Mouse (Mus musculus) layer of hippocampus, postnatal 14 days (tissue): ENCODE measurements around the gene Per2. TPM values are rescaled to one million over a fixed set of nuclear protein-coding genes. Genes with fewer than 3 reads are reported as not detected.
"Not testable (repeated sequence)": the region's sequence is repeated elsewhere in the genome, so short reads cannot be mapped to it uniquely, and the experiment has no call there.

Source experiments
- DNase-seq, 2 experiments: peaks; one replicate each; pipeline ENCODE4 v3.0.0; 2021 to 2022; ENCODE audit warnings: low spot score in 2 of 2, mixed read lengths in 1 of 2
- long read RNA-seq, 2 experiments: library from polyadenylated mRNA; stranded (forward); transcript quantifications; one replicate each; pipeline ENCODE4 v2.0.0; 2021
- total RNA-seq, 2 experiments: library from RNA; stranded (reverse); gene quantifications; 2 replicates each; pipeline ENCODE4 v1.2.3; 2021

Gene Per2
- 10 to 100 TPM; 24.2 to 28.6 TPM for total RNA-seq
- long read RNA-seq, experiment 1, full-length matches to known transcripts = 3 of 5 reads
- long read RNA-seq, experiment 1, partial matches to known transcripts = 0 of 5 reads
- long read RNA-seq, experiment 1, other reads (novel, unspliced or antisense) = 2 of 5 reads
- long read RNA-seq, experiment 2, full-length matches to known transcripts = 6 of 13 reads
- long read RNA-seq, experiment 2, partial matches to known transcripts = 5 of 13 reads
- long read RNA-seq, experiment 2, other reads (novel, unspliced or antisense) = 2 of 13 reads

DNA sequence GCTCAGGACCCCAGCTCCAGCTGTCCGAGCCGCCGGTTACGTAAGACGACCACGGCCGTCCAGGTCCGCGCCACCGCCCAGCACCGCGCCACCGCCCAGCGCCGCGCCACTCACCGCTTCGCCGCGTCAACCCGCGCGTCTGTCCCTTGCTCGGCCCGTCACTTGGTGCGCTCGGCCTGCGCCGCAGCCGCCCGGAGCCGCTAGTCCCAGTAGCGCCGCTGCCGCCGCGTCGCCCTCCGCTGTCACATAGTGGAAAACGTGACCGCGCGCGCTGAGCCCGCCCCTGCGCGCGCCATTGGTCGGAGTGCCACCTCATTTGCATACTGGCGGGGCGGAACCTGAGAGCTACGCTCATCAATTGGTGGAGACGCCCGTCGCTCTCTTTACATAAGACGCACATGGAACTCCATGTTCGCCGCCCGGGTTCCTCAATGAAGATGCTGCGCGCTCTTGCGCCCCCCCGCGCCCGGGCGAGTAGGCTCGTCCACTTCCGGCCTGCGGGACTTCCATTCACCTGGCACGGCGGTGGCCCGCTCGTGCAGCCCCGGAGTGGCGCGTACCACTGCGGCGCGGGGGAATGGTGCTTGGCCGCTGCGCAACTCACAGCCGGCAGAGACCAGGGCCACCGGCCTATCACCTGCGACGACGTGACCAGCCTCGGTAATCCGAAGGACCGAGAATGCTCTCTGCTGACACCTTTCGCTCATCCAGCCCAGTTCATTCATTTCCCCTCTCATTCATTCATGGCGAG lies at the start of gene Per2:
Gene Per2 (minus strand): TSS at position 266 of the 751 bp plus-strand sequence.
- DNase-seq = peak; percentile 99 to 100

- DNase-seq = no peak
These were observed 45.5 kb upstream of the Per2 start for GRCm38 (mm10) chr1:91504615-91505014.

GRCm38 (mm10) chr1:91498579-91498978 lies 39.5 kb upstream of the Per2 start:
- no peak for DNase-seq

DNA sequence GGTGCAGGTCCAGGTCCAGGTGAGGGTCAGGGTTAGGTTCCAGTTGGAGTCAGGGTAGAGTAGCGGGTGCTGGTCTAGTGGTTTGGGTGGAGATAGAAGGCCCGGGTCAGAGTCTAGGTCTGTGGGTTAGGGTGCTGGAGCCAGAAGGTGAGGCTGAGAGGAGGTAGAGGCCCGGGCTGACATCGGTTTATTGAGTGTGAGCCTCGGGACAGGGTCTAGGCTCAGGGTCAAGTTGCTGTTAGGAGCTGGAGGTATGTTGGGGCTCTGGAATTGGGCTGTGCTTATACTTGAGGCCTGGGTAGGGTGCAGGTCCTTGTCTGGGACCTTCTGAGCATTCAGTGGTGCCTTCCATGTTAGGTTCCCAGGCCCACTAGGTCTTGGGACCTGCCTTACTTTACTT lies 36.2 kb upstream of the Per2 start:
- no peak for DNase-seq

DNA sequence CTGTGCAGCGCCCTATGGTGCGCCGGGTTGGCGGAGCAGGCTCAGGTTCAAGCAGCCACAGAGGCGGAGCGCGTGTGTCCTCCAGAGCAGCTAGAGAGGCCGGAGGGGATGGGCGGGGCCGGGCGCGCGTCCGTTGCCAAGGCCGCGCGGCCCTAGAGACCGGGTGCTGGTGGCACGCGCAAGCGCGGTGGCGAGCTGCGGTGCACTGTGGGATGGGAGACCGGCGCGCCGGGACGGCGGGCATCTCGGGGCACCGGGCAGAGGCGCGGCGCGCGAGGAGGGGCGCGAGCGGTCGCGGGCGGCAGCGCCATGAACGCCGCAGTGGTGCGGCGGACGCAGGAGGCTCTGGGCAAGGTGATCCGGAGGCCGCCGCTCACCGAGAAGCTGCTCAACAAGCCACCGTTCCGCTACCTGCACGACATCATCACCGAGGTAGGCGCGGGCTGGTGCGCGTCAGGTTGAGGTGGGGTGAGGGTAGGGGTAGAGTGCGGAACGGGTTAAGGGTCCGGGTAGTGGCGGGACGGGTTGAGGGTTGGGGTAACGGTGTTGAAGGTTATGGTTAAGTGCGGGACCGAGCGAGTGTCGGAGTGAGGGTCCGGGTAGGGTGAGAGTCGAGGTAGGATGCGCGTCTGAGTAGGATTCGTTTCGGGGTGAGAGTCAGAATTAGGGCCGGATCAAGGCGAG lies 35.5 kb upstream of the Per2 start, which contains the start of gene Traf3ip1:
Gene Traf3ip1 (plus strand): TSS at position 191 of the 684 bp plus-strand sequence.
- peak; percentile 86 to 91 for DNase-seq

DNA sequence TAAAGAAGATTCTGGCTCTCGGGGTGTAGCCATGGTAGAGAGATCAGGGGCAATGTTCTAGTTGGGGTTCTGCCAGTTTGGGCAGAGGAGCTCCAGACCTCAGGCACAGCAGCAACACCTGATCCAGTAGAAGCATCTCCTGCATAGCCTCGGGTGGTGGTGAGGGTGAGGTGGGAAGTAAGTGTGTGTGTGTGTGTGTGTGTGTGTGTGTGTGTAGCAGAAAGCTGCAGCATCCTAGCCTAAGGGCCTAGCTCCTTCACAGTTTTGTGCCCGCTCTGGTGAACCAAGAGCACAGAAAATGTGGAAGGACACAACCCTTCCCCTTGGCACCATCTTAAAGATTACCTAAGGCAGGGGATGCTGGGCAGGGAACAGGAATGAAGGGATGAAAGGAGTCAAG lies 34.8 kb upstream of the Per2 start:
- no peak for DNase-seq

DNA sequence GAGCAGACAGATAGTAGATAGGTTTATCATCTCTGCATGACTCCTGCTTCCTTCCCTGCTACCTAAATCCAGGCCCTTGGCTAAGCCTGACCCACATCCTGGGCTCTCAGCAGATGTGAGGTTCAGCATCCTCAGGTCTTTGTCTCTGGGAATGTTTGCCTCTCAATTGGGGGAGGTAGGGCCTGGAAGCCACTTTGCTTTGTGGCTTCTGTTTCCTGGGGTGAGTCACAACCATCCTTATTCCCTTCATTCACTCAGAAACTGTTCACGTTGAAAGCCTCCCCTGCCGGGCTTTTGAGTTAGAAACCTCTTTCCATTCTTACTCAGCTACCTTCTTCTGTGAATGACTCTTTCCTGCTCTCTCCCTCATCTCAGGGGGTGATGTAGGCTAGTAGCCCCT lies 33.6 kb upstream of the Per2 start:
- no peak for DNase-seq

DNA sequence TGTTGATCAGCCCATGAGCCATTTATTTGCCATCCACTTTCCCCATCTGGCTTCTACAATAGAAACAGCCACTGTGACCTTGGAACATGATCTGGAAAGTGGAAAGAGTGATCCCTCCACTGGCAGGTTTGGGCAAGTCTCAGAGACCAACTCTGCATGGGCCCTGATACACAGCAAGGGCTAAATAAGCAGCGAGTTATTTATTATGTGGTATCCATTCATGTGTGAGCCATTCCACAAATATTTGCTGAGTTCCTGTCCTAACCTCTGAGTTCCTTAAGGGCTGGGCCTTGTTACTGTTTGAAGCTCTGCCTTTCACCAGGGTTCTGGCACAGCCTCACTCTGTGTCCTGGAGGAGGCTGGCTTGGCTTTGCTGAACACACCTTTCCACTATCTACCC lies 31.2 kb upstream of the Per2 start:
- DNase-seq = no peak

DNA sequence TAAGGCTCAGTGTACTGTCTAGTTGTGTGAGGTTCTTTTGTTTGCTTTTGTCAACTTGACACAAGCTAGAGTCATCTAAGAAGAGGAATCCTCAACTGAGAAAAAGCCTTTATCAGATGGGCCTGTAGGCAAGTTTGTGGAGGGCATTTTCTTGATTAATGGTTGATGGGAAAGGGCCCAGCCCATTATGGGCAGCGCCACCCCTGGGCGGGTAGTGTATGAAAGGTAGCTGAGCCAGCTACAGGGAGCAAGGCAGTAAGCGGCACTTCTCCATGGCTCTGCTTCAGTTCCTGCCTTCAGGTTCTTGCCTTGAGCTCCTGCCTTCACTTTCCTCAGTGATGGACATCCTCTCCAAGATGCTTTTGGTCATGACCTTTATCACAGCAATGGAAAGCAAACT lies 27.0 kb upstream of the Per2 start:
- no peak for DNase-seq

GRCm38 (mm10) chr1:91485422-91485821 lies 26.3 kb upstream of the Per2 start:
- DNase-seq = no peak

- no peak for DNase-seq
These were observed 24.9 kb upstream of the Per2 start for GRCm38 (mm10) chr1:91484011-91484346.

DNA sequence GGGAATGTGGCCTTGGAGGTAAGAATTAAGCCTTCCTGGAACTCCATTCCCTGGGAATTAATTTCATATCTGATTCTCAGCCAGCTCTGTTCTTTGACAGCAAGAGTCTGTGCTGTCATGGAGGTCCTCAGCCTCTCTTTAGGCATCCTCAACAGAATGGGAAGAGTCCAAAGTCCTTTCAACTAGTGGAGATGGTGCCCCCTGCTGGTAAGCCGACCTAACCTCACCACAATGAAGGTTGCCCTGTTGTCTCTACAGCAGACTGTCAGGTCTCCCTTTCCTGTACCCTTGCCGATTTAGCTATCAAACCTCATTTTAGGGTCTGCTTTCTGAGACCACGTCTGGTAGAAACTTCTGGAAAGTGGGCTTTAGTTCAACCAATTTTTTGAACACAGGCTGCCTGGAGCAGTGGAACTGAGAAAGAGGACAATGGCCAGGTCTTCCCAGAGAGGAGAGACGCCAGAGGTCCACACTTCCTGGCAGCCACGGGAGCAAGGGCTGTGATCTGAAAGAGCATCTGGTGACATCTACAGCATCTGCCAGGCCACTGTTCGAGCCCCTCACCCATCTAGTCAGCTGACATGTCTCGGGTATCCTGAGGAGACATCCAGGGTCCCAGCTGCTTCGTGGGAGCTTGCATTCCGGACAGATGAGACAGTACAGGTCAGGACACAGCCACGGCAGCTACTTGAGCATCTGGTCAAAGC lies 24.3 kb upstream of the Per2 start:
- peak; percentile 64 to 82 for DNase-seq

DNA sequence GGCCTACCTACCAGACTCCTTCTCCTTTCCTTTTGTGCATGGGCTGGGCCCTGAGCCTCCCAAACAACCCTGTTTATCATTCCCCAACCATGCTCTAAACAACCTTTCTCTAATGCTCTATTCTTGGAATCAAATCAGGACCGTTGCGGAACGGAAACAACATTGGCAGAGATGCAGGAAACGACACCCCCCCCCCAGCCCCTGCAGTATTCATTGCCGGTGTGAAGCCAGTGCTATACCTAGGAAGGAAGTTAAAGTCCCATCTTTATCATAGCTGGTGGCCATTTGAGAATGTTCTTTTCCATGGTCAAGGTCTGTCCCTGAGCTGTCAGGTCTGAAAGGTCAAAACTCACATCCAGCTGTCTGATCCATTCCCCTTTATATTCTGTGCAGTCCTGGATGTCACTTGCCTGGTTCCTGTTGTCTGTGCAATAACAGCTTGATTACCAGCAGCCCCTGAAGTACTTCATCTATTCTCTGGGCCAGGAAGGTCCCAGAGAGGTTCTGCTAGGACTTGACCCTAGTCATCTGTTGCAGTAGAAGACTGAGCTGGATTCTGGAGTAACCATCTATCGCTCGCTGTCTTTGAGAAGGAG lies 23.6 kb upstream of the Per2 start:
- DNase-seq = no peak

GRCm38 (mm10) chr1:91478958-91479357 lies 19.8 kb upstream of the Per2 start:
- no peak for DNase-seq

DNA sequence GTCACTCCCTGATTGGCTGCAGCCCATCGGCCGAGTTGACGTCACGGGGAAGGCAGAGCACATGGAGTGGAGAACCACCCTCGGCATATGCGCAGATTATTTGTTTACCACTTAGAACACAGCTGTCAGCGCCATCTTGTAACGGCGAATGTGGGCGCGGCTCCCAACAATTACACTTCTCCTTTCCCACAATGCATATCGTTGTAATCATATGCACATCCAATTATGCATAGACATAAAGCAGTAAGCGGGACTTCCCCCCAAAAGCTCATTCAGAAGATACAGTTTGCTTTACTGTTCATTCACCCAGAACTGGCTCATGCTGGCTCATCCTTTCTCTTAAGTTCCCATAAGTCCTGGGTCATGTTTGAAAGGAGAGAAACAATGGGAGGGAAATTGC lies 19.0 kb upstream of the Per2 start:
- not testable (repeated sequence) for DNase-seq

- no peak for DNase-seq
These were observed 10.8 kb upstream of the Per2 start for GRCm38 (mm10) chr1:91469888-91470419.

DNA sequence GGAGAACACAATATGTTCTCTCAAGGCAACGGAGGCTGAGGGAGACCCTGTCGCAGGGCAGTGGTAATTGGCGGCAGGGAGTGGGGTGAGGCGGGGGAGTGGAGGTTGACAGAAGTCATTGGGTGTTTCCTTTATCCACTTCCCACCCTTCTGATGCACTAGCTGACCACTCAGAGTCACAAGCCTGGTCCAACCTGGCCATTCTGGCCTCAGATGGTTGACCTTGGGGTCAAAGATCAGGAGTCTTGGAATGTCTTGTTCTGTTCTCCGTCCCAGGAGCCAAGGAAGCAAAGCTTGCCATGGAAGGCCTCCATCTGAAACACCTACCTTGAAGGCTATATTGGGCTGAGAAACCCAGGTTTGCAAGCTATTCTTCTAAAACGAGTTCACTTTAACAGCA lies 7.1 kb upstream of the Per2 start:
- DNase-seq = no peak

- DNase-seq = no peak
These were observed 6.1 kb upstream of the Per2 start for GRCm38 (mm10) chr1:91465244-91465643.

GRCm38 (mm10) chr1:91464436-91464835 lies 5.3 kb upstream of the Per2 start:
- no peak for DNase-seq

DNA sequence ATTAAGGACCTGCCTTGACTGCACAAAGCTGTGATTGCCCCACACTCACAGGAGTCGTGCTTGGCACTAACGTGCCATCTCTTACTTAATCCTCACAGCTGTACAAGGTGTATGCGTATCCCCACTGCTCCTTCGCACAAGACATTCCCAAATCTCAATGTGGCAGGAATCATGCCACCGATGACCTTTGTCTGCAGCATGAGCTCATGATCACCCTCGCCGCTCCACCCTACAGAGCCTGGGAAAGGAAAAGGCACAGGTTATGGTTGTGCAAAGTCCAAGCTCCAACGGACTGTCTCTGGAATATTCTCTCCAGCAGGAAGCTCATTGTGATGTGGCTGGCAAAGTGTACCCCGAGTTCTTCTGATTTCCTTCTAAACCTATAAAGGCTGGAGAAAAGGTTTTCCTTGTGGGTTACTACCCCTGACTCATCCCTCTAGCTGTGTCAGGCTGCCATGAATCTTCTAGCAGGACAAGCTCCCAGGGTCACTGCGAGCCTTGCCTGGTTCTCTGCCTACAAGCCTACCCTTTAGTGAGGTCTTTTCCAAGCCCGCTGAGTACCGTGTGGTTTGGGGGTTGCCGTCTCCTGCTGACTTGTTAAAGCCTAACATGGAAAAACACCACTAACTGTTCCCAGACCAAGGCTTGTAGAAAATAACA lies 4.3 kb upstream of the Per2 start:
- no peak for DNase-seq
